Mouse (Mus musculus) kidney, embryonic 14.5 days (tissue): ENCODE measurements around the gene Sf3a1. TPM values are rescaled to one million over a fixed set of nuclear protein-coding genes. Genes with fewer than 3 reads are reported as not detected.
"Not testable (repeated sequence)": the region's sequence is repeated elsewhere in the genome, so short reads cannot be mapped to it uniquely, and the experiment has no call there.

Experiments used
- ATAC-seq: fragments of 200-750 bp; cut with Nextera tagmentation; 2 replicates; pipeline ENCODE4 v1.8.0; 2017; ENCODE audit warnings: moderate number of reproducible peaks, mild to moderate bottlenecking, moderate TSS enrichment, moderate library complexity; ENCODE audit not compliant: low FRiP score, low TSS enrichment
- H3K27ac ChIP-seq: fragments of 300-500 bp; sonication (generic); 2 replicates; pipeline ENCODE4 v1.5.1; 2014; ENCODE audit warnings: low read depth, mild to moderate bottlenecking, low read length, moderate library complexity, mixed read lengths
- H3K27me3 ChIP-seq: fragments of 300-500 bp; sonication (generic); 2 replicates; pipeline ENCODE4 v1.6.1; 2014; ENCODE audit warnings: mild to moderate bottlenecking, low read length; ENCODE audit not compliant: control insufficient read depth, insufficient read depth
- H3K36me3 ChIP-seq: fragments of 300-500 bp; sonication (generic); 2 replicates; pipeline ENCODE4 v1.6.1; 2014; ENCODE audit warnings: low read length, mixed read lengths; ENCODE audit not compliant: control insufficient read depth, insufficient read depth
- H3K4me1 ChIP-seq: fragments of 300-500 bp; sonication (generic); 2 replicates; pipeline ENCODE4 v1.6.1; 2014; ENCODE audit warnings: low read length, mixed read lengths; ENCODE audit not compliant: control insufficient read depth, insufficient read depth
- H3K4me2 ChIP-seq: fragments of 300-500 bp; sonication (generic); replicated peaks from 2 replicates; pipeline ENCODE4 v1.6.1; 2014; ENCODE audit warnings: low read depth, mild to moderate bottlenecking, low read length
- H3K4me3 ChIP-seq: fragments of 300-500 bp; sonication (generic); 2 replicates; pipeline ENCODE4 v1.5.1; 2014; ENCODE audit warnings: mild to moderate bottlenecking, low read length
- H3K9ac ChIP-seq: fragments of 300-500 bp; sonication (generic); 2 replicates; pipeline ENCODE4 v1.6.1; 2014; ENCODE audit warnings: low read depth, mild to moderate bottlenecking, low read length, moderate library complexity
- H3K9me3 ChIP-seq: fragments of 300-500 bp; sonication (generic); 2 replicates; pipeline ENCODE4 v1.6.1; 2016; ENCODE audit warnings: low read length; ENCODE audit not compliant: control insufficient read depth
- WGBS: fragments of 180-500 bp; shearing (Covaris S2); extraction: QIAGEN DNeasy Blood & Tissue Kit; methylation state at CpG from one replicate; pipeline ENCODE4 v1.1.7; 2014; 5-methylcytosine and 5-hydroxymethylcytosine counted together
- polyA plus RNA-seq: library from polyadenylated mRNA; unstranded; fragments of >200 nt; fragmentation: Nextera tagmentation; extraction: Ambion mirVana; gene quantifications from 2 replicates; pipeline ENCODE4 v1.2.1, GENCODE M21; 2014

Gene Sf3a1
- polyA plus RNA-seq, 1 experiment from 2014 or later, result 72.5 TPM

GRCm38 (mm10) chr11:4164701-4165100, 4.6 kb downstream of the Sf3a1 start:
- Histone ChIP-seq H3K9me3 (no peaks in the 10 kb centered on the region), H3K27ac (no peak overlapping the region), H3K36me3 (peaks cover 86% of the 10 kb centered on the region), H3K4me3 (no peak overlapping the region), H3K4me2 (no peak overlapping the region), H3K9ac (no peak overlapping the region), H3K27me3 (no peaks in the 10 kb centered on the region), H3K4me1 (peaks cover 9% of the 10 kb centered on the region)
- ATAC-seq, result no peak
- WGBS, result 97% methylated on average over 2 of the region's 2 CpGs

DNA sequence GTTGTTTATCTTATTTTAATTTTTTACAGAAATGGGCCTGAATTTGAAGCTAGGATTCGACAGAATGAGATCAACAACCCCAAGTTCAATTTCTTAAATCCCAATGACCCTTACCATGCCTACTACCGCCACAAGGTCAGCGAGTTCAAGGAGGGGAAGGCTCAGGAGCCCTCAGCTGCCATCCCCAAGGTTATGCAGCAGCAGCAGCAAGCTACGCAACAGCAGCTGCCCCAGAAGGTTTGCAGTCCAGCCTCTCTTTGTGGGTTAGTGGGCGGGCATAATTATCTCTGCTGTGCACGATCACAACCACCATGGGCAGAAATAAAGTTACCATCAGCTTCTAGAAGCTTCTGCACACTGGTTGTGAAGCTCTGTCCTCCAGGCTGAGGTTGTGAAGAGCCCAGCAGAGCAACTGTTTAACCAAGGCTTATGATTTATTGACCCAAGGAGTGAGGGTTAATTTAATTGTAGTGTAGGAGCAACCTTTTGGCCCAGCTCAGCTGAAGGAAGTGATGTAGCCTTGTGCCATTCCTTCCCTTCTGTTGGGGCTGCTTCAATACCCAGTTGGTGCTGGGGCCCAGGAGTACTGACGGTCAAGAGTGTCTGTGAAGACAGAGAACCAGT, 6.4 kb downstream of the Sf3a1 start:
- Histone ChIP-seq H3K9me3 (no peaks in the 10 kb centered on the region), H3K27ac (no peak overlapping the region), H3K27me3 (no peaks in the 10 kb centered on the region), H3K36me3 (peaks cover 98% of the 10 kb centered on the region), H3K4me2 (no peak overlapping the region), H3K4me1 (peaks cover 3% of the 10 kb centered on the region), H3K9ac (no peak overlapping the region), H3K4me3 (no peak overlapping the region)
- no peak for ATAC-seq
- WGBS, result 90% methylated on average over 7 of the region's 7 CpGs

DNA sequence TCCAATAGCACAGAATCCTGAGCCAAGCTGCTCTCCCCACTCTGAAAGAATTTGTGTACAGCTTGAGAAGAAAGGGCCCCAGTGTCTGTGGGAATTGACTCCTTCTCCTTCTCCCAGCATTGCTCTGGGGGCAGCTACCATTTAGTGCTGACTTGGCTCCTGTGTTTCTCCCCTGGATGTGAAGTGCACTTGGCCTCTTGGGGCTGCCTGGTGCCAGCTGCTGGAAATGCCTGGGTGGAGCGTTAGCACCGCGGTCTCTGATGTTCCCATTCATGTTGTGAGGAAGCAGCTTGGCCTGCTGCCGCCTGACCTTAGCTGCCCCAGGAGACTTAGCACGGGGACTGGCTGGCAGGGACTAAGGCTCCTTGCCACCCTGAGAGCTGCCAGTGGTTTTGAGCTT, 14.4 kb downstream of the Sf3a1 start:
- H3K4me2 ChIP-seq, result no peak overlapping the region
- no peak overlapping the region for H3K4me3 ChIP-seq
- H3K36me3 ChIP-seq, result peaks cover 100% of the 10 kb centered on the region
- no peak overlapping the region for H3K27ac ChIP-seq
- no peaks in the 10 kb centered on the region for H3K4me1 ChIP-seq
- H3K9ac ChIP-seq, result no peak overlapping the region
- ATAC-seq, result no peak
- WGBS, result 94% methylated on average over 5 of the region's 5 CpGs
- no peaks in the 10 kb centered on the region for H3K9me3 ChIP-seq
- H3K27me3 ChIP-seq, result no peaks in the 10 kb centered on the region

DNA sequence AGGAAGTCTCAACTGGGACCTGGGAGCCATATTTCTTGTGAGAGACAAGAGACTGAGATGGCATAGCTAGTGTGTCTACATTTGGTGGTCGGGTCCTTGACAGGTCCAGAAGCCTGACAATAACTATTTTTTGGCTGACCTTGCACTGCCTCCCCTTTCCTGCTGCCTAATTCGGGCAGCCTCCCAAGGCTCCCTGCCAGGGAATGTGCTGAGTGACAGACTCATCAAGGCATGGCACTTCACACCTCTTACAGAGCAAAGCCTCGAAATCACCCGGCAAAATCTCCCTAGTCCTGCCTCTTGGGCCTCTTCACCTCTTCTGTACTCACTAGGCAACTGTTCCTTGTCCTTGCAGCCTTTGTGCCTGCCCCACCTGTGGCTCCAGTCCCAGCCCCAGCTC, 17.6 kb downstream of the Sf3a1 start:
- ATAC-seq, result no peak
- H3K36me3 ChIP-seq, result peaks cover 100% of the 10 kb centered on the region
- H3K4me1 ChIP-seq, result no peaks in the 10 kb centered on the region
- no peak overlapping the region for H3K4me2 ChIP-seq
- no peaks in the 10 kb centered on the region for H3K27me3 ChIP-seq
- no peaks in the 10 kb centered on the region for H3K9me3 ChIP-seq
- H3K27ac ChIP-seq, result no peak overlapping the region
- WGBS, result 77% methylated on average over 4 of the region's 4 CpGs
- H3K9ac ChIP-seq, result no peak overlapping the region
- no peak overlapping the region for H3K4me3 ChIP-seq

- no peaks in the 10 kb centered on the region for H3K9me3 ChIP-seq
- no peak overlapping the region for H3K9ac ChIP-seq
- no peak overlapping the region for H3K4me2 ChIP-seq
- no peak for ATAC-seq
- no peaks in the 10 kb centered on the region; the same call in 1 of the 2 replicates for H3K4me1 ChIP-seq
- peaks cover 66% of the 10 kb centered on the region for H3K36me3 ChIP-seq
- H3K4me3 ChIP-seq, result no peak overlapping the region
- no peak overlapping the region for H3K27ac ChIP-seq
- WGBS, result 38% methylated on average over 1 of the region's 1 CpGs
- no peaks in the 10 kb centered on the region for H3K27me3 ChIP-seq
Measured at GRCm38 (mm10) chr11:4182061-4182460, 21.9 kb downstream of the Sf3a1 start.

- no peak overlapping the region for H3K9ac ChIP-seq
- H3K9me3 ChIP-seq, result no peaks in the 10 kb centered on the region
- H3K27me3 ChIP-seq, result no peaks in the 10 kb centered on the region
- peaks cover 52% of the 10 kb centered on the region for H3K36me3 ChIP-seq
- H3K4me2 ChIP-seq, result no peak overlapping the region
- H3K27ac ChIP-seq, result no peak overlapping the region
- H3K4me1 ChIP-seq, result peaks cover 14% of the 10 kb centered on the region
- no peak overlapping the region for H3K4me3 ChIP-seq
- no peak for ATAC-seq
Measured at GRCm38 (mm10) chr11:4183511-4183910, 23.4 kb downstream of the Sf3a1 start.

DNA sequence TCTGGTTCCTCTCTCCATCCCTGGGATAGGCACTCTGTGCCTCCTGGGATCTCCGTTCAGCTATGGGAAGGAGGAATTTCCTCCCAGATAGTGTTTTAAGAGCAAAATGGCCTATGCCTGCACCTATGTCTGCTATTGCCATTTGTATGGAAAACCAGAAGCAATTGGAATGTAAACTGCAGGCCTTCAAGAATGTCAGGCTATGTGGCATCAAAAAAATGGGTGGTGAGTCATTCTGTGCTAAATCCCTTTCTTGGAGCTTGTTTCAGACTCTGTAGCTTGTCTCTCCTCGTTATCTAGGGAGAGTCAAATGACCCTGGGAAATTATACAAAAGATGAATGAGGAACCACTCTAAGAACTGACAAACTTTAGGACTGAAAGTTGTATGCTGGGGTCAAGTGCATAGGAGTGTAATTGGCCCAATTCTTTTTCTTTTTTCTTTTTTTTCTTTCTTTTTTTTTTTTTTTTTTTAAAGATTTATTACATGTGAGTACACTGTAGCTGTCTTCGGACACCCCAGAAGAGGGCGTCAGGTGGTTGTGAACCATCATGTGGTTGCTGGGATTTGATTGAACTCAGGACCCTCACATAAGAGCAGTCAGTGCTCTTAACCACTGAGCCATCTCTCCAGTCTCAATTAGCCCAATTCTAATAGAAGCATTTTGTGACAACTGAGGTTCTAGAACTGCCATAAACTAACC, 24.3 kb downstream of the Sf3a1 start:
- Histone ChIP-seq H3K9me3 (no peaks in the 10 kb centered on the region), H3K27ac (no peak overlapping the region), H3K9ac (no peak overlapping the region), H3K4me1 (peaks cover 16% of the 10 kb centered on the region), H3K4me2 (no peak overlapping the region), H3K27me3 (no peaks in the 10 kb centered on the region), H3K4me3 (no peak overlapping the region), H3K36me3 (peaks cover 43% of the 10 kb centered on the region)
- 68% methylated on average over 4 of the region's 4 CpGs for WGBS
- ATAC-seq, result no peak

DNA sequence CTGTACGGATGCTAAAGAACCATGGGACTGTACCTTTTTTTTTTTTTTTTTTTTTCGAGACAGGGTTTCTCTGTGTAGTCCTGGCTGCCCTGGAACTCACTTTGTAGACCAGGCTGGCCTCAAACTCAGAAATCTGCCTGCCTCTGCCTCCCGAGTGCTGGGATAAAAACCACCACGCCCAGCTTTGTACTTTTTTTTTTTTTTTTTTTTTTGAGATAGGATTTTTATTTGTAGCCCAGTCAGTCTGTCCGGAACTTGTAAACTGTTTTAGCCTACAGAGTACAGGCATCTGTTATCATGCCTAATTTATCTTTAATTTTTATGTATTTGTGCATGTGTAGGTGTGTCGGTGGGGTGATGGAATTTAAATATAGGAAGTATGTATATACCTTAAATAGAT, 25.3 kb downstream of the Sf3a1 start:
- not testable (repeated sequence) for ATAC-seq, H3K4me2 ChIP-seq, H3K27ac ChIP-seq, H3K9ac ChIP-seq, H3K4me3 ChIP-seq, H3K27me3 ChIP-seq, H3K9me3 ChIP-seq
- WGBS, result 89% methylated on average over 6 of the region's 6 CpGs
- Histone ChIP-seq H3K36me3 (peaks cover 32% of the 10 kb centered on the region), H3K4me1 (peaks cover 22% of the 10 kb centered on the region)

- under 1% methylated on average over 57 of the region's 71 CpGs for WGBS
- Histone ChIP-seq H3K9ac (peak within 1 kb of the TSS; percentile 94), H3K27ac (peak within 1 kb of the TSS; percentile 37; the same call in 1 of the 2 replicates), H3K4me1 (peaks cover 34% of the 10 kb centered on the region), H3K9me3 (no peaks in the 10 kb centered on the region), H3K4me3 (peak within 1 kb of the TSS; percentile 88), H3K27me3 (no peaks in the 10 kb centered on the region), H3K4me2 (peak within 1 kb of the TSS; percentile 88), H3K36me3 (peaks cover 20% of the 10 kb centered on the region)
- ATAC-seq, result peak; percentile 97
Measured at GRCm38 (mm10) chr11:4186486-4187317, 26.6 kb downstream of the Sf3a1 start, which contains the start of gene Tbc1d10a. TSS of gene Tbc1d10a (plus strand) at chr11:4186789.
